ENCODE assay signal across 29 mouse cellular contexts in genomic region chr11:56901201-56901600, GRCm38 (mm10).
DNase-seq lines count a peak whose midpoint lies in the region; ATAC-seq lines count a peak whose summit lies in the region.
"Had no signal": no experiment of that assay in that cellular context is flagged by ENCODE, and none has a peak within 500 bp of the region (broad histone marks: within the 10 kb centered on the region; RNA-seq: fewer than 3 reads in every experiment).

No protein-coding gene starts in this region.

- H3K4me2 ChIP-seq in midbrain, embryonic 15.5 days, result no peak overlapping the region
- H3K4me2 ChIP-seq: embryonic facial prominence, embryonic 13.5 days; embryonic facial prominence, embryonic 15.5 days; forebrain, embryonic 12.5 days; forebrain, embryonic 15.5 days had no signal

- no peak for ATAC-seq in midbrain, embryonic 15.5 days (replicated peaks)
- ATAC-seq: activated CD4-positive, CD25-positive, alpha-beta regulatory T cell, adult 4 months; CD4-positive, CD25-positive, alpha-beta regulatory T cell, adult 4 months; forebrain, embryonic 15.5 days; forebrain, postnatal 0 days; Patski had no signal

- 91% methylated on average over 3 of the region's 3 CpGs for WGBS in midbrain, embryonic 15.5 days

- DNase-seq in heart, adult 11 months, result peak; percentile 27
- DNase-seq in heart, postnatal 25 days (ENCODE audit: low spot score), result no peak
- peak; percentile 76 for DNase-seq in 3T3-L1 (ENCODE audit: low read depth, low spot score)
- peak; percentile 4 for DNase-seq in Muller cell, postnatal 12 days (ENCODE audit: inconsistent ontology term)
- DNase-seq in brain, adult 2 months (ENCODE audit: low read depth, low spot score), result peak; percentile 21
- DNase-seq in right cerebral cortex, postnatal 25 days, result no peak
- DNase-seq: adrenal gland, adult 8-10 months; adrenal gland, postnatal 14 days; adrenal gland, postnatal 36 days; cerebellum, adult 11 months; cerebellum, adult 18-20 months; cerebellum, adult 8-10 months; cerebellum, adult 9-11 months; cerebellum, postnatal 14 days; cerebellum, postnatal 36 days; embryo, embryonic 11 days; forebrain, postnatal 0 days had no signal

- no peaks in the 10 kb centered on the region for H3K27me3 ChIP-seq in midbrain, embryonic 15.5 days (replicated peaks)
- H3K27me3 ChIP-seq: CH12.LX; embryonic facial prominence, embryonic 13.5 days; embryonic facial prominence, embryonic 15.5 days; forebrain, embryonic 15.5 days; Patski had no signal

- H3K4me3 ChIP-seq in midbrain, embryonic 15.5 days, result no peak overlapping the region
- H3K4me3 ChIP-seq: embryonic facial prominence, embryonic 13.5 days; embryonic facial prominence, embryonic 15.5 days; erythroblast, embryonic 14.5 days; forebrain, embryonic 10.5 days; forebrain, embryonic 12.5 days; forebrain, embryonic 15.5 days had no signal

- no peaks in the 10 kb centered on the region for H3K36me3 ChIP-seq in midbrain, embryonic 15.5 days (replicated peaks)
- H3K36me3 ChIP-seq: embryonic facial prominence, embryonic 13.5 days; embryonic facial prominence, embryonic 15.5 days; forebrain, embryonic 10.5 days; forebrain, embryonic 12.5 days; forebrain, embryonic 15.5 days; G1E had no signal

- no peaks in the 10 kb centered on the region for H3K9me3 ChIP-seq in midbrain, embryonic 15.5 days
- H3K9me3 ChIP-seq: embryonic facial prominence, embryonic 13.5 days; embryonic facial prominence, embryonic 15.5 days; forebrain, embryonic 10.5 days; forebrain, embryonic 12.5 days; forebrain, embryonic 15.5 days had no signal

- H3K9ac ChIP-seq in midbrain, embryonic 15.5 days, result no peak overlapping the region
- H3K9ac ChIP-seq: embryonic facial prominence, embryonic 13.5 days; embryonic facial prominence, embryonic 15.5 days; forebrain, embryonic 12.5 days; forebrain, embryonic 15.5 days; forebrain, postnatal 0 days had no signal

- intact Hi-C loops in heart, postnatal 25 days (cut with DNase I), result no loop called here

- H3K4me1 ChIP-seq in midbrain, embryonic 15.5 days, result 0 out of 2 replicates have a peak, but pooled peaks cover 2% of the 10 kb centered on the region
- H3K4me1 ChIP-seq: embryonic facial prominence, embryonic 13.5 days; embryonic facial prominence, embryonic 15.5 days; forebrain, embryonic 15.5 days had no signal

- no peak overlapping the region for H3K27ac ChIP-seq in midbrain, embryonic 15.5 days
- H3K27ac ChIP-seq: embryonic facial prominence, embryonic 13.5 days; embryonic facial prominence, embryonic 15.5 days; forebrain, embryonic 10.5 days; forebrain, embryonic 12.5 days; forebrain, embryonic 15.5 days had no signal

Comparison
In these comparisons a context has a peak if more than half of its experiments do, and no peak if none do; other contexts are left out.
1. DNase-seq: peak in heart, adult 11 months (single experiment), 3T3-L1 (single experiment), Muller cell, postnatal 12 days (single experiment) and brain, adult 2 months (single experiment); none in heart, postnatal 25 days (single experiment) and right cerebral cortex, postnatal 25 days (single experiment).